Mouse (Mus musculus): ENCODE results near the gene Cyth2. TPM values are rescaled to one million over a fixed set of nuclear protein-coding genes. Genes with fewer than 3 reads are reported as not detected.

The Cyth2 gene
- polyA plus RNA-seq, 1 experiment = 133 TPM

GRCm38 (mm10) chr7:45782271-45782670 lies 32.1 kb downstream of the Cyth2 start:
- no peak for TF ChIP-seq GATA1 (IDR thresholded peaks at IDR 0.05; ENCODE audit: low read length)

- no peak for TF ChIP-seq GATA1 (IDR thresholded peaks at IDR 0.05; ENCODE audit: low read length)
These were observed 35.2 kb downstream of the Cyth2 start for GRCm38 (mm10) chr7:45779081-45779641.

GRCm38 (mm10) chr7:45775237-45775636 lies 39.1 kb downstream of the Cyth2 start:
- TF ChIP-seq GATA1 (IDR thresholded peaks at IDR 0.05; ENCODE audit: low read length) = no peak

GRCm38 (mm10) chr7:45771101-45771500 lies 43.3 kb downstream of the Cyth2 start:
- TF ChIP-seq GATA1 (IDR thresholded peaks at IDR 0.05; ENCODE audit: low read length) = no peak

GRCm38 (mm10) chr7:45770427-45771082 lies 43.8 kb downstream of the Cyth2 start:
- TF ChIP-seq GATA1 (IDR thresholded peaks at IDR 0.05; ENCODE audit: low read length) = no peak

- no peak for TF ChIP-seq GATA1 (IDR thresholded peaks at IDR 0.05; ENCODE audit: low read length)
These were observed 46.9 kb downstream of the Cyth2 start for GRCm38 (mm10) chr7:45767500-45767899.

GRCm38 (mm10) chr7:45766764-45767163 lies 47.6 kb downstream of the Cyth2 start:
- TF ChIP-seq GATA1 (IDR thresholded peaks at IDR 0.05; ENCODE audit: low read length) = no peak

- no peak for TF ChIP-seq GATA1 (IDR thresholded peaks at IDR 0.05; ENCODE audit: low read length)
These were observed 48.4 kb downstream of the Cyth2 start for GRCm38 (mm10) chr7:45765995-45766394.

GRCm38 (mm10) chr7:45760151-45760550 lies 54.2 kb downstream of the Cyth2 start:
- TF ChIP-seq GATA1 (IDR thresholded peaks at IDR 0.05; ENCODE audit: low read length) = no peak

GRCm38 (mm10) chr7:45759400-45759799 lies 55.0 kb downstream of the Cyth2 start:
- no peak for TF ChIP-seq GATA1 (IDR thresholded peaks at IDR 0.05; ENCODE audit: low read length)

Other genes starting within 250 kb of the Cyth2 start
- 83.5 and 192 TPM in 2 replicates for gene Bcat2, start 244.4 kb downstream of the Cyth2 start, polyA plus RNA-seq (2012)
- not detected in 2 replicates for gene Fgf21, start 199.1 kb downstream of the Cyth2 start, polyA plus RNA-seq (2012)
- gene Fut1, start 197.3 kb downstream of the Cyth2 start, polyA plus RNA-seq (2012) = not detected in 2 replicates
- gene Izumo1, start 192.8 kb downstream of the Cyth2 start, polyA plus RNA-seq (2012) = 0.11 and 0.14 TPM in 2 replicates
- gene Rasip1, start 187.1 kb downstream of the Cyth2 start, polyA plus RNA-seq (2012) = 1.2 and 1.6 TPM in 2 replicates
- gene Mamstr, start 174.6 kb downstream of the Cyth2 start, polyA plus RNA-seq (2012) = not detected in 2 replicates
- not detected in 2 replicates for gene Fut2, start 148.2 kb downstream of the Cyth2 start, polyA plus RNA-seq (2012)
- 0.11 TPM in 1 of 2 replicates, not detected in the other for gene Ntn5, start 130.6 kb downstream of the Cyth2 start, polyA plus RNA-seq (2012)
- gene Sec1, start 120.2 kb downstream of the Cyth2 start, polyA plus RNA-seq (2012) = not detected in 2 replicates
- 0.37 and 0.79 TPM in 2 replicates for gene Car11, start 114.7 kb downstream of the Cyth2 start, polyA plus RNA-seq (2012)
- gene Dbp, start 109.5 kb downstream of the Cyth2 start, polyA plus RNA-seq (2012) = 22.4 and 28.4 TPM in 2 replicates
- gene Rpl18, start 99.1 kb downstream of the Cyth2 start, polyA plus RNA-seq (2012) = 18,264 and 20,873 TPM in 2 replicates
- 172 and 187 TPM in 2 replicates for gene Sphk2, start 96.6 kb downstream of the Cyth2 start, polyA plus RNA-seq (2012)
- 1.2 TPM in 2 replicates for gene Fam83e, start 93.4 kb downstream of the Cyth2 start, polyA plus RNA-seq (2012)
- not detected in 2 replicates for gene Spaca4, start 88.8 kb downstream of the Cyth2 start, polyA plus RNA-seq (2012)
- gene Lmtk3, start 30.8 kb downstream of the Cyth2 start, polyA plus RNA-seq (2012) = 0.03 and 0.04 TPM in 2 replicates
- gene Sult2b1, start 29.9 kb downstream of the Cyth2 start, polyA plus RNA-seq (2012) = not detected in 2 replicates
- gene Kcnj14, start 10.2 kb upstream of the Cyth2 start, polyA plus RNA-seq (2012) = 1.1 and 1.3 TPM in 2 replicates
- gene Grwd1, start 16.4 kb upstream of the Cyth2 start, polyA plus RNA-seq (2012) = 126 and 128 TPM in 2 replicates
- 249 and 281 TPM in 2 replicates for gene Kdelr1, start 58.2 kb upstream of the Cyth2 start, polyA plus RNA-seq (2012)
- 0.02 TPM in 2 replicates for gene Grin2d, start 63.8 kb upstream of the Cyth2 start, polyA plus RNA-seq (2012)
- 80.3 and 80.6 TPM in 2 replicates for gene Syngr4, start 82.1 kb upstream of the Cyth2 start, polyA plus RNA-seq (2012)
- gene Tmem143, start 82.4 kb upstream of the Cyth2 start, polyA plus RNA-seq (2012) = 44.3 and 60.2 TPM in 2 replicates
- gene Emp3, start 106.8 kb upstream of the Cyth2 start, polyA plus RNA-seq (2012) = 1.4 and 2.5 TPM in 2 replicates
- gene Ccdc114, start 109.5 kb upstream of the Cyth2 start, polyA plus RNA-seq (2012) = not detected in 2 replicates
- 0.02 and 0.05 TPM in 2 replicates for gene Abcc6, start 215.7 kb upstream of the Cyth2 start, polyA plus RNA-seq (2012)
- 203 and 209 TPM in 2 replicates for gene Nomo1, start 219.1 kb upstream of the Cyth2 start, polyA plus RNA-seq (2012)

Measured in G1E-ER4 (cell line).